Mouse (Mus musculus) ES-E14 (cell line): ENCODE measurements around the gene Mettl5. TPM values are rescaled to one million over a fixed set of nuclear protein-coding genes. Genes with fewer than 3 reads are reported as not detected.

ENCODE experiments used
- DNase-seq: peaks from one replicate; pipeline ENCODE4 v3.0.0-alpha.2; 2013; ENCODE audit warnings: low read depth, low spot score
- H3K27ac ChIP-seq: 2 replicates; pipeline ENCODE4 v1.5.1; 2012; ENCODE audit warnings: low read depth, mild to moderate bottlenecking, low read length, moderate library complexity, mixed read lengths; ENCODE audit not compliant: poor library complexity, insufficient read depth, severe bottlenecking
- H3K36me3 ChIP-seq: 2 replicates; pipeline ENCODE4 v1.6.1; 2012; ENCODE audit warnings: mild to moderate bottlenecking, low read length, moderate library complexity, mixed read lengths; ENCODE audit not compliant: control insufficient read depth, poor library complexity, insufficient read depth, severe bottlenecking
- H3K4me1 ChIP-seq, 2 experiments: fragments of 150-350 bp in 1 of 2; sonication (generic) in 1 of 2; 2 replicates each; pipeline ENCODE4 v1.6.1; 2012; ENCODE audit warnings: low read length in 2 of 2, mild to moderate bottlenecking in 1 of 2, mixed read lengths in 1 of 2; ENCODE audit not compliant: control insufficient read depth in 2 of 2, insufficient read depth in 2 of 2, poor library complexity in 1 of 2
- H3K4me3 ChIP-seq, 2 experiments: fragments of 150-350 bp in 1 of 2; sonication (generic) in 1 of 2; 2 replicates each; pipeline ENCODE4 v1.5.1; 2012; ENCODE audit warnings: low read length in 2 of 2, low read depth in 1 of 2, mild to moderate bottlenecking in 1 of 2, mixed read lengths in 1 of 2; ENCODE audit not compliant: insufficient read depth in 1 of 2, poor library complexity in 1 of 2, severe bottlenecking in 1 of 2
- H3K9ac ChIP-seq: 2 replicates; pipeline ENCODE4 v1.6.1; 2012; ENCODE audit warnings: low read depth, mild to moderate bottlenecking, low read length, mixed read lengths; ENCODE audit not compliant: poor library complexity, insufficient read depth, severe bottlenecking
- H3K9me3 ChIP-seq: fragments of 150-350 bp; sonication (generic); 2 replicates; pipeline ENCODE4 v1.6.1; 2012; ENCODE audit warnings: low read depth, mild to moderate bottlenecking, low read length; ENCODE audit not compliant: control insufficient read depth, insufficient read depth
- CHD2 ChIP-seq: IDR thresholded peaks from 2 replicates; pipeline ENCODE4 v1.6.1; 2014; ENCODE audit warnings: mild to moderate bottlenecking, low read depth, low read length, inconsistent platforms
- HCFC1 ChIP-seq: IDR thresholded peaks from 2 replicates; pipeline ENCODE4 v1.6.1; 2012; ENCODE audit warnings: low read length, inconsistent platforms, borderline replicate concordance; ENCODE audit not compliant: insufficient read depth
- MAFK ChIP-seq: IDR thresholded peaks from 2 replicates; pipeline ENCODE4 v1.6.1; 2014; ENCODE audit warnings: mild to moderate bottlenecking, low read depth, low read length, inconsistent platforms; ENCODE audit not compliant: insufficient read depth
- ZC3H11A ChIP-seq: IDR thresholded peaks from 2 replicates; pipeline ENCODE4 v1.6.1; 2012; ENCODE audit warnings: low read depth, mild to moderate bottlenecking, inconsistent platforms, low read length, borderline replicate concordance
- ZNF384 ChIP-seq: IDR thresholded peaks from 2 replicates; pipeline ENCODE4 v1.6.1; 2012; ENCODE audit warnings: low read depth, low read length, inconsistent platforms
- in situ Hi-C, 2 experiments: fragments of 600-800 bp; cut with MboI; formaldehyde crosslinking; loops; one replicate each; pipeline ENCODE4 v1.15.1; 2025; ENCODE audit warnings: low sequenced_read_pairs in 2 of 2, inconsistent platforms in 1 of 2; ENCODE audit not compliant: unreplicated experiment in 2 of 2
- total RNA-seq: library from RNA; depleted of rRNA; stranded (reverse); fragments of 300-350 nt; gene quantifications from 2 replicates; pipeline ENCODE4 v1.2.3, GENCODE M21; 2012

Gene Mettl5
- total RNA-seq, 1 experiment: 43.0 TPM

DNA sequence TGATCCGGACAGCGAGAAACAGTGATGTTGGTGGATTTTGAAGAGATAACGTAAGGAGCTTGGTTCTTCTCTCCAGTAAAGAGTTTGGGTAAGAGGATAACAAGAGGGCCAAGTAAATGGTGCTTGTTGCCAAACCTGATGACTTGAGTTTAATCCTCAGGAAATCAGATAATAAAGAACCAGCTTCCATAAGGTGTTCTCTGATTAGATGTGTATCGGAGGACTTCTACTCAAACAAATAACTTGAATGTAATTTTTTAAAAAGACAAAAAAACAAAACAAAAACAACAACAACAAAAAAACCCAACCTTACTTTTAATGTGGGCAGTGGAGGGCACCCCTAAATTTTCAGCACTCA lies 10.8 kb upstream of the Mettl5 start:
- no peak for TF ChIP-seq ZNF384
- no peak for TF ChIP-seq CHD2
- TF ChIP-seq MAFK: no peak
- TF ChIP-seq ZC3H11A: no peak
- TF ChIP-seq HCFC1: no peak
- DNase-seq: no peak
- Histone ChIP-seq H3K4me3 (peak overlapping the region in 1 of 2 experiments; percentile 91; a peak in 1 of 4 replicates), H3K9ac (peak overlapping the region; percentile 50; the same call in 1 of the 2 replicates), H3K4me1 (peaks cover 14 to 25% of the 10 kb centered on the region in 2 experiments), H3K9me3 (no peaks in the 10 kb centered on the region), H3K27ac (peak overlapping the region; percentile 41; the same call in 1 of the 2 replicates), H3K36me3 (no peaks in the 10 kb centered on the region)
- in situ Hi-C loops: no loop called here

DNA sequence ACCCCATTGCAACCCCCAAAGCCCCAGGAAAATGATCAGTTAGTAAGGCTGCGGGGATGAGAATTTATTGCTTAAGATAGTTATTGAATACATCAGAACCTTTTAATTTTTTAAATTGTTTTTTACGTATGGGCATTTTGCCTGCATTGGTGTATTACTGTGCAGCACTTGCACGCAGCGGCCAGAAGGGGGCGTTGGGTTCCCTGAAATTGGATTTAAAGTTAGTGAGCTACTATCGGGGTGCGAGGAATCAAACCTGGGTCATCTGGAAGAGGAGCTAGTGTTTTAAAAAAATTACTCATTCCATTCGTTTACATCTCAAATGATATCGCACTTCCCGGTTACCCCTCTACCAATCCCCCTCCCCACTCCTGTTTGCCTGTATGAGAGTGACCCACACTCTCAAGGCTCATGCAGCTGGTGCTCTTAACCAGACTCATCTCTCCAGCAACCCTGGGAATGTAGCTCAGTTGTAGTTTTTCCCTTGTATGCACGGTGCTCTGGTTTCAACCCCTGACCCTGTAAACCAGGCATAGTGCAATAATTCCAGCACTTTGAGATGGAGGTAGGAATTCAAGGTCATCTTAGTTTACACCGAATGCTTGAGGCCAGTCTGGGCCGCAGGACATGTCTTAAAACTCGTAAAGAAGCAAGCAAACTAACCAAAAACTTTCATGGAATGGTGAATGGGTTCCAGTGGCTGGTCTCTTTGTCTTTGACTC lies 10.2 kb upstream of the Mettl5 start:
- H3K4me3 ChIP-seq: peak overlapping the region in 1 of 2 experiments; percentile 12; a peak in 1 of 4 replicates
- H3K36me3 ChIP-seq: no peaks in the 10 kb centered on the region
- in situ Hi-C loops: no loop called here
- DNase-seq: no peak
- peak overlapping the region; percentile 41; the same call in 1 of the 2 replicates for H3K27ac ChIP-seq
- H3K9ac ChIP-seq: peak overlapping the region; percentile 50; the same call in 1 of the 2 replicates
- H3K9me3 ChIP-seq: no peaks in the 10 kb centered on the region
- TF ChIP-seq ZNF384 (0 out of 2 replicates have a peak, but pooled peaks have one; percentile 6), CHD2 (no peak)
- H3K4me1 ChIP-seq: peaks cover 14 to 25% of the 10 kb centered on the region in 2 experiments

DNA sequence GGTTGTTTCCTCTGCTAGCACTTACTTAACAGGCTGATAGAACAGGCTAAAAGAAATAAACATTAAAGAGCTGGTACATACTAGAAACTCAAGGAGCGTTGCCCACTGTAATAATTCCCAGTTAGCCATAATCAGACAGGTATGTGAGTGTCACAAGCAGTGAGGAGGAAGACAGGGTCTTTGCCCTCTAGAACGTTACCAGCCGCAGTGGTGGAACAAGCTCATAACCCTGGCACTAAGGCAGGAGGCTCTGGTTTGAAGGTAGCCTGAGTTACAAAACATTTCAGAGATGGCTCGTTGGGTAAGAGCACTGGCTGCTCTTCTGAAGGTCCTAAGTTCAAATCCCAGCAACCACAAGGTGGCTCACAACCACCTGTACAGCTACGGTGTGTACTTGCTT lies 8.5 kb upstream of the Mettl5 start:
- Histone ChIP-seq H3K27ac (peak overlapping the region; percentile 76; the same call in 1 of the 2 replicates), H3K9ac (no peak overlapping the region; the same call in 1 of the 2 replicates), H3K4me1 (peaks cover 14 to 33% of the 10 kb centered on the region in 2 experiments), H3K9me3 (no peaks in the 10 kb centered on the region), H3K4me3 (no peak overlapping the region), H3K36me3 (no peaks in the 10 kb centered on the region)
- TF ChIP-seq ZC3H11A: no peak
- no peak for TF ChIP-seq CHD2
- no peak for TF ChIP-seq ZNF384
- no peak for TF ChIP-seq MAFK
- TF ChIP-seq HCFC1: no peak
- in situ Hi-C loops: no loop called here
- DNase-seq: no peak

DNA sequence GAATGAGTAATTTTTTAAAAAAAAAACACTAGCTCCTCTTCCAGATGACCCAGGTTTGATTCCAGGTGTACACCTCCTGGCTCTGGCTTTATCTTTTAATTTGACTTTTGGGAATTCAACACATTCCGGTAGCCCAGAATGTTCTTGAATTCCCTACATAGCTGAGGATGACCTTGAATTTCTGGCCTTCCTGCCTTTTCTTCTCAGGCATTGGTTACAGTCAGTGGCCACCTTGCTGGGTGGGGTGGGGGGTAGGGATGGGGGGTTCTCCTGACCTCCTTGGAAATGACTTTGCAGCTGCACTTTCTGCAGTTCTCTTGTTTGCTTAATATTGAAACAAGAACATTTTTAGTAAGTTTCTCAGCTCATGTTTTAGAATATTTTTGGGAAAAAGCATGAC lies 7.7 kb upstream of the Mettl5 start:
- TF ChIP-seq ZC3H11A: no peak
- peak; percentile 12; the same call in 1 of the 2 replicates for TF ChIP-seq ZNF384
- in situ Hi-C loops: no loop called here
- DNase-seq: no peak
- Histone ChIP-seq H3K9ac (no peak overlapping the region), H3K9me3 (no peaks in the 10 kb centered on the region), H3K27ac (peak overlapping the region; percentile 76; the same call in 1 of the 2 replicates), H3K36me3 (no peaks in the 10 kb centered on the region), H3K4me3 (no peak overlapping the region), H3K4me1 (peaks cover 10 to 33% of the 10 kb centered on the region in 2 experiments)

DNA sequence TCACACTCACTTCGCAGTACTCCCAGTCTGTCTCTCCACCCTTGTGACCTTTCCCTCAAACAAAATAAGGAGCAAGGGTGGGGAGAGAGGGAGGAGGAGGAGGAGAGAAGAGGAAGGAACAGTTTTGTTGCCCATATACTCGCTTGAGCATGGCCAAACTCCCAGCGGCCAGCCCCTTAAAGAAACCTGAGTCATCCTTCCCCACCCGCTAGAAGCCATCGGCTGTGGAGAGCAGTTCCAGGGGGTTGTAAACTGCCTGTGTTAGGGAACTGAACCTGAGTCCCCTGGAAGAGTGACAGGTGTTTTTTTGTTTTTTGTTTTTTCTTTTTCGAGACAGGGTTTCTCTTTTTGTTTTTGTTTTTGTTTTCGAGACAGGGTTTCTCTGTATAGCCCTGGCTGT lies 5.4 kb upstream of the Mettl5 start:
- TF ChIP-seq CHD2 (no peak), HCFC1 (no peak), MAFK (0 out of 2 replicates have a peak, but pooled peaks have one; percentile 56), ZC3H11A (no peak), ZNF384 (no peak)
- in situ Hi-C loops: no loop called here
- H3K36me3 ChIP-seq: no peaks in the 10 kb centered on the region
- H3K4me1 ChIP-seq: peaks cover 10 to 28% of the 10 kb centered on the region in 2 experiments
- peak overlapping the region; percentile 39; the same call in 1 of the 2 replicates for H3K9ac ChIP-seq
- no peak overlapping the region for H3K4me3 ChIP-seq
- peak overlapping the region; percentile 55; the same call in 1 of the 2 replicates for H3K27ac ChIP-seq
- no peaks in the 10 kb centered on the region for H3K9me3 ChIP-seq
- no peak for DNase-seq
